Comparison of ENCODE assay signal across 8 mouse cellular contexts in the genomic region with DNA sequence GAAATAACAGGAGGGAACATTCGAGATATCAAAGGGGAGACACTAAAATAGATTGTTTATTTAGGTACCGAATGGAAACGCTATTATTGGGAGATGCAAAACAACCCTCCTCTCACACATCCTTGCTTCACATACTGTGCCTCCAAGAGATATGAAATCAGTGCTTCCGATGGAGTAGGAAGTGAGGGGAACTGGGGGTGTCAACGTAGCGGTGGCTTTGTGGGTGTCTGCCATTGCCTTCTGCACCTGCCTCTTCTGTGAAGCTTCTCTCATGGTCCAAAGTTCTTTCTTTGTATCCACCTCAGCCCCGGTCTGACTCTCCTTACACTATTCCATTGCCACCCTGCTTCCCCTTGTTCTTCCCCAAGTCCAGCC.
DNase-seq lines count a peak whose midpoint lies in the region; ATAC-seq lines count a peak whose summit lies in the region.

No protein-coding gene starts in this region.

- WGBS in kidney, embryonic 14.5 days, result 46% methylated on average over 7 of the region's 7 CpGs
- 45% methylated on average over 7 of the region's 7 CpGs for WGBS in forebrain, embryonic 16.5 days
- 36% methylated on average over 7 of the region's 7 CpGs for WGBS in liver, embryonic 13.5 days (ENCODE audit: insufficient replicate concordance)

- H3K4me1 ChIP-seq in kidney, embryonic 14.5 days (ENCODE audit: control insufficient read depth, insufficient read depth, low read length), result peaks cover 4% of the 10 kb centered on the region; the same call in 1 of the 2 replicates
- H3K4me1 ChIP-seq in forebrain, embryonic 16.5 days (replicated peaks; ENCODE audit: control insufficient read depth, insufficient read depth, low read length), result peaks cover 11% of the 10 kb centered on the region
- 0 out of 2 replicates have a peak, but pooled peaks cover 7% of the 10 kb centered on the region for H3K4me1 ChIP-seq in liver, embryonic 13.5 days (replicated peaks)

- ATAC-seq in kidney, embryonic 14.5 days (ENCODE audit: low FRiP score, low TSS enrichment), result no peak
- ATAC-seq in activated CD4-positive, CD25-positive, alpha-beta regulatory T cell, adult 4 months, result peak; percentile 25
- ATAC-seq in forebrain, embryonic 16.5 days, result 0 out of 2 replicates have a peak, but pooled peaks have one; percentile 8
- no peak for ATAC-seq in liver, embryonic 13.5 days (ENCODE audit: low read depth)
- ATAC-seq in megakaryocyte-erythroid progenitor cell, adult 5-6 weeks (replicated peaks; ENCODE audit: low FRiP score, low TSS enrichment, poor library complexity, severe bottlenecking), result no peak

- no peaks in the 10 kb centered on the region for H3K36me3 ChIP-seq in kidney, embryonic 14.5 days (ENCODE audit: control insufficient read depth, insufficient read depth, low read length)
- no peaks in the 10 kb centered on the region for H3K36me3 ChIP-seq in forebrain, embryonic 16.5 days (ENCODE audit: control insufficient read depth, insufficient read depth)
- H3K36me3 ChIP-seq in liver, embryonic 13.5 days, result no peaks in the 10 kb centered on the region

- H3K9me3 ChIP-seq in kidney, embryonic 14.5 days (ENCODE audit: control insufficient read depth, low read length), result no peaks in the 10 kb centered on the region
- no peaks in the 10 kb centered on the region for H3K9me3 ChIP-seq in forebrain, embryonic 16.5 days (ENCODE audit: control insufficient read depth, low read length)
- H3K9me3 ChIP-seq in liver, embryonic 13.5 days (replicated peaks), result no peaks in the 10 kb centered on the region

- H3K4me2 ChIP-seq in kidney, embryonic 14.5 days (replicated peaks; ENCODE audit: low read depth, low read length), result peak overlapping the region; percentile 52
- peak overlapping the region; percentile 53 for H3K4me2 ChIP-seq in forebrain, embryonic 16.5 days (ENCODE audit: low read length)
- peak overlapping the region; percentile 41 for H3K4me2 ChIP-seq in liver, embryonic 13.5 days

- H3K9ac ChIP-seq in kidney, embryonic 14.5 days (ENCODE audit: low read depth, low read length), result no peak overlapping the region
- H3K9ac ChIP-seq in forebrain, embryonic 16.5 days (replicated peaks; ENCODE audit: low read depth, low read length), result 0 out of 2 replicates have a peak overlapping the region, but pooled peaks have one; percentile 30
- no peak overlapping the region for H3K9ac ChIP-seq in liver, embryonic 13.5 days

- DNase-seq in kidney, adult 11 months, result no peak
- no peak for DNase-seq in liver, embryonic 13.5 days
- DNase-seq in thymus, postnatal 4 days, result peak; percentile 33
- DNase-seq in testis, postnatal 10 days (ENCODE audit: low spot score), result no peak

- H3K4me3 ChIP-seq in kidney, embryonic 14.5 days (ENCODE audit: low read length), result peak overlapping the region; percentile 22
- H3K4me3 ChIP-seq in forebrain, embryonic 16.5 days (replicated peaks; ENCODE audit: low read length), result peak overlapping the region; percentile 31
- H3K4me3 ChIP-seq in liver, embryonic 13.5 days (replicated peaks), result peak overlapping the region; percentile 26; the same call in 1 of the 2 replicates

- no peaks in the 10 kb centered on the region; the same call in 1 of the 2 replicates for H3K27me3 ChIP-seq in kidney, embryonic 14.5 days (ENCODE audit: control insufficient read depth, insufficient read depth, low read length)
- H3K27me3 ChIP-seq in forebrain, embryonic 16.5 days (replicated peaks; ENCODE audit: control insufficient read depth, insufficient read depth, low read length), result no peaks in the 10 kb centered on the region
- peaks cover 8% of the 10 kb centered on the region; the same call in 1 of the 2 replicates for H3K27me3 ChIP-seq in liver, embryonic 13.5 days

- H3K27ac ChIP-seq in kidney, embryonic 14.5 days (ENCODE audit: low read depth, low read length), result no peak overlapping the region
- no peak overlapping the region for H3K27ac ChIP-seq in forebrain, embryonic 16.5 days (ENCODE audit: low read length)
- H3K27ac ChIP-seq in liver, embryonic 13.5 days, result no peak overlapping the region

Comparison
In these comparisons a context has a peak if more than half of its experiments do, and no peak if none do; other contexts are left out.
1. ATAC-seq: peak in activated CD4-positive, CD25-positive, alpha-beta regulatory T cell, adult 4 months (single experiment) and forebrain, embryonic 16.5 days (single experiment); none in kidney, embryonic 14.5 days (single experiment), liver, embryonic 13.5 days (single experiment) and megakaryocyte-erythroid progenitor cell, adult 5-6 weeks (single experiment).
2. Peak in every context shown above with its lines, with median percentiles within 50 percentile points of each other: H3K4me2 ChIP-seq and H3K4me3 ChIP-seq.